In genomic region chr9:38805696-38806095, GRCm38 (mm10) we compare ENCODE assay signal across 14 mouse cellular contexts. TPM values are rescaled to one million over a fixed set of nuclear protein-coding genes. Genes with fewer than 3 reads are reported as not detected.
DNase-seq lines count a peak whose midpoint lies in the region.
"Had no signal": no experiment of that assay in that cellular context is flagged by ENCODE, and none has a peak within 500 bp of the region (broad histone marks: within the 10 kb centered on the region; RNA-seq: fewer than 3 reads in every experiment).

No protein-coding gene starts in this region.

- peak; percentile 1 to 4 for DNase-seq in cerebellum, postnatal 10 days
- no peak for DNase-seq in cerebellum, adult 8-10 months
- DNase-seq in left cerebral cortex, adult 11 months (ENCODE audit: low spot score): peak; percentile 7
- DNase-seq in left cerebral cortex, adult 8-10 months (ENCODE audit: low spot score in 2 of 2): no peak
- peak; percentile 5 for DNase-seq in R1 (ENCODE audit: low read depth, low spot score)
- peak; percentile 30 to 36 for DNase-seq in right cerebral cortex, postnatal 10 days (ENCODE audit: low spot score in 2 of 2)
- DNase-seq in thymus, postnatal 25 days: no peak
- DNase-seq in heart, adult 18-20 months: no peak
- DNase-seq: cerebellum, adult 9-11 months; heart, postnatal 4 days; kidney, postnatal 10 days; layer of hippocampus, postnatal 36 days; spleen, adult 18-20 months had no signal

RNA-seq across cellular contexts. Expression of gene Olfr922, which starts 8.7 kb away (rescaled TPM):
- total RNA-seq in left cerebral cortex, adult 8-10 months (2022): not detected
- total RNA-seq in heart, adult 18-20 months (2021): not detected
- total RNA-seq: ES-E14; heart, postnatal 4 days; layer of hippocampus, postnatal 36 days had no signal

RNA-seq across cellular contexts. Expression of gene Olfr923, which starts 20.6 kb away (rescaled TPM):
- total RNA-seq in left cerebral cortex, adult 8-10 months (2022): not detected
- not detected for total RNA-seq in heart, adult 18-20 months (2021)
- total RNA-seq: ES-E14; heart, postnatal 4 days; layer of hippocampus, postnatal 36 days had no signal

RNA-seq across cellular contexts. Expression of gene Olfr921, which starts 32.8 kb away (rescaled TPM):
- not detected for total RNA-seq in left cerebral cortex, adult 8-10 months (2022)
- total RNA-seq in heart, adult 18-20 months (2021): not detected
- total RNA-seq: ES-E14; heart, postnatal 4 days; layer of hippocampus, postnatal 36 days had no signal

RNA-seq across cellular contexts. Expression of gene Olfr924, which starts 38.6 kb away (rescaled TPM):
- not detected for total RNA-seq in left cerebral cortex, adult 8-10 months (2022)
- total RNA-seq in heart, adult 18-20 months (2021): not detected
- total RNA-seq: ES-E14; heart, postnatal 4 days; layer of hippocampus, postnatal 36 days had no signal

RNA-seq across cellular contexts. Expression of gene Olfr26, which starts 49.2 kb away (rescaled TPM):
- total RNA-seq in left cerebral cortex, adult 8-10 months (2022): not detected
- total RNA-seq in heart, adult 18-20 months (2021): not detected
- total RNA-seq: ES-E14; heart, postnatal 4 days; layer of hippocampus, postnatal 36 days had no signal

Comparison
In these comparisons a context has a peak if more than half of its experiments do, and no peak if none do; other contexts are left out.
1. DNase-seq: peak in cerebellum, postnatal 10 days (2 of 2), left cerebral cortex, adult 11 months (single experiment), R1 (single experiment) and right cerebral cortex, postnatal 10 days (2 of 2); none in cerebellum, adult 8-10 months (single experiment), left cerebral cortex, adult 8-10 months (0 of 2), thymus, postnatal 25 days (single experiment) and heart, adult 18-20 months (0 of 2).